Mouse (Mus musculus) lung, embryonic 15.5 days (tissue): ENCODE results near the gene Sdk1. TPM values are rescaled to one million over a fixed set of nuclear protein-coding genes. Genes with fewer than 3 reads are reported as not detected.

Experiments used
- ATAC-seq: fragments of 200-750 bp; cut with Nextera tagmentation; 2 replicates; pipeline ENCODE4 v1.8.0; 2017; ENCODE audit warnings: moderate number of reproducible peaks, borderline replicate concordance; ENCODE audit not compliant: low FRiP score, low TSS enrichment; ENCODE audit errors: extremely low read depth
- H3K27ac ChIP-seq: fragments of 300-500 bp; sonication (generic); 2 replicates; pipeline ENCODE4 v1.5.1; 2015; ENCODE audit warnings: moderate library complexity, mild to moderate bottlenecking, inconsistent platforms
- H3K27me3 ChIP-seq: fragments of 300-500 bp; sonication (generic); 2 replicates; pipeline ENCODE4 v1.6.1; 2015; ENCODE audit warnings: inconsistent platforms
- H3K36me3 ChIP-seq: fragments of 300-500 bp; sonication (generic); 2 replicates; pipeline ENCODE4 v1.6.1; 2015; ENCODE audit warnings: inconsistent platforms
- H3K4me1 ChIP-seq: fragments of 300-500 bp; sonication (generic); 2 replicates; pipeline ENCODE4 v1.6.1; 2015; ENCODE audit warnings: inconsistent platforms
- H3K4me2 ChIP-seq: fragments of 300-500 bp; sonication (generic); 2 replicates; pipeline ENCODE4 v1.6.1; 2015; ENCODE audit warnings: inconsistent platforms, mild to moderate bottlenecking, moderate library complexity
- H3K4me3 ChIP-seq: fragments of 300-500 bp; sonication (generic); 2 replicates; pipeline ENCODE4 v1.5.1; 2015; ENCODE audit warnings: mild to moderate bottlenecking, inconsistent platforms
- H3K9ac ChIP-seq: fragments of 300-500 bp; sonication (generic); 2 replicates; pipeline ENCODE4 v1.6.1; 2015; ENCODE audit warnings: inconsistent platforms
- H3K9me3 ChIP-seq: fragments of 300-500 bp; sonication (generic); 2 replicates; pipeline ENCODE4 v1.6.1; 2016; ENCODE audit warnings: inconsistent platforms
- WGBS: fragments of 180-500 bp; shearing (Covaris S2); methylation state at CpG from one replicate; pipeline ENCODE4 v1.1.7; 2015; 5-methylcytosine and 5-hydroxymethylcytosine counted together
- polyA plus RNA-seq: library from polyadenylated mRNA; unstranded; fragments of >200 nt; fragmentation: Nextera tagmentation; extraction: Ambion mirVana; gene quantifications from 2 replicates; pipeline ENCODE4 v1.2.1, GENCODE M21; 2015

Sdk1 gene
- polyA plus RNA-seq, 1 experiment from 2014 or later: 0.72 TPM

GRCm38 (mm10) chr5:142258716-142259115, 1017.4 kb downstream of the Sdk1 start:
- Histone ChIP-seq H3K4me2 (no peak overlapping the region), H3K27me3 (no peaks in the 10 kb centered on the region), H3K27ac (no peak overlapping the region), H3K36me3 (no peaks in the 10 kb centered on the region), H3K4me3 (no peak overlapping the region), H3K9me3 (no peaks in the 10 kb centered on the region), H3K4me1 (no peaks in the 10 kb centered on the region), H3K9ac (no peak overlapping the region)
- WGBS: 76% methylated on average over 7 of the region's 7 CpGs
- ATAC-seq: no peak

GRCm38 (mm10) chr5:142262060-142262459, 1020.8 kb downstream of the Sdk1 start:
- Histone ChIP-seq H3K4me1 (no peaks in the 10 kb centered on the region), H3K36me3 (no peaks in the 10 kb centered on the region), H3K4me3 (no peak overlapping the region), H3K27me3 (no peaks in the 10 kb centered on the region), H3K9me3 (no peaks in the 10 kb centered on the region), H3K27ac (no peak overlapping the region), H3K4me2 (no peak overlapping the region), H3K9ac (no peak overlapping the region)
- ATAC-seq: no peak
- WGBS: 40% methylated on average over 6 of the region's 6 CpGs

Other genes with a start within 250 kb of the Sdk1 start
- 0.26 and 0.57 TPM in 2 replicates for gene Card11, start 240.9 kb upstream of the Sdk1 start, polyA plus RNA-seq